Mouse (Mus musculus) liver, embryonic 14.5 days (tissue): Measurements from ENCODE around the gene Casp8.
"Not testable (repeated sequence)": the region's sequence is repeated elsewhere in the genome, so short reads cannot be mapped to it uniquely, and the experiment has no call there.

Experiments
- CTCF ChIP-seq: IDR thresholded peaks from 2 replicates; pipeline ENCODE4 v1.5.1; 2016; ENCODE audit warnings: antibody characterized with exemption, low read depth, control low read depth
- EP300 ChIP-seq: IDR thresholded peaks from 2 replicates; pipeline ENCODE4 v1.6.1; 2016; ENCODE audit warnings: antibody characterized with exemption, low read depth

- TF ChIP-seq EP300, CTCF: not testable (repeated sequence)
Observed at GRCm38 (mm10) chr1:58859738-58860365, 64.7 kb downstream of the Casp8 start.
